Mouse (Mus musculus): Measurements from ENCODE around the gene Gm10160.

- TF ChIP-seq CTCF (IDR thresholded peaks at IDR 0.05; ENCODE audit: extremely low read depth, insufficient read depth, low read length) (no peak), POLR2A (IDR thresholded peaks at IDR 0.05; ENCODE audit: extremely low read depth, insufficient read depth, low read length) (no peak)
Measured at GRCm38 (mm10) chr7:81874636-81875035, 19.0 kb upstream of the Gm10160 start.
